Mouse (Mus musculus) G1E (cell line): ENCODE measurements around the gene Tmco3.

Source experiments
- CTCF ChIP-seq: IDR thresholded peaks from 2 replicates; pipeline ENCODE4 v1.5.1; 2012; ENCODE audit warnings: low read depth, low read length, inconsistent platforms, mixed read lengths
- GATA1 ChIP-seq: IDR thresholded peaks from 2 replicates; pipeline ENCODE4 v1.6.1; 2012; ENCODE audit warnings: borderline replicate concordance, low read length, inconsistent platforms, mixed read lengths
- GATA2 ChIP-seq: IDR thresholded peaks from 2 replicates; pipeline ENCODE4 v1.6.1; 2012; ENCODE audit warnings: low read depth, low read length, inconsistent platforms, borderline replicate concordance
- POLR2AphosphoS5 ChIP-seq: IDR thresholded peaks from 2 replicates; pipeline ENCODE4 v1.6.1; 2012; ENCODE audit warnings: low read depth, low read length, inconsistent platforms; ENCODE audit not compliant: insufficient replicate concordance
- TAL1 ChIP-seq: conservative IDR thresholded peaks from 2 replicates; pipeline ENCODE4 v1.6.1; 2012; ENCODE audit warnings: low read depth, low read length, inconsistent platforms, mixed read lengths

GRCm38 (mm10) chr8:13263376-13263775 is 24.6 kb upstream of the Tmco3 start:
- TF ChIP-seq POLR2AphosphoS5 (no peak), CTCF (no peak), TAL1 (no peak), GATA1 (no peak), GATA2 (no peak)
